Mouse (Mus musculus): Measurements from ENCODE around the gene Plekha7. TPM values are rescaled to one million over a fixed set of nuclear protein-coding genes. Genes with fewer than 3 reads are reported as not detected.

Gene Plekha7
- total RNA-seq, 4 experiments from 2014 or later, result 25.0 to 31.5 (median 26.4) TPM

- DNase-seq (ENCODE audit: low spot score in 2 of 2), result peak; percentile 40 to 68
Observed at GRCm38 (mm10) chr7:116191138-116191537, 117.0 kb downstream of the Plekha7 start.

GRCm38 (mm10) chr7:116189708-116190107 lies 118.5 kb downstream of the Plekha7 start:
- no peak for DNase-seq (ENCODE audit: low spot score in 2 of 2)

GRCm38 (mm10) chr7:116188391-116188790 lies 119.8 kb downstream of the Plekha7 start:
- no peak for DNase-seq (ENCODE audit: low spot score in 2 of 2)

GRCm38 (mm10) chr7:116187521-116187920 lies 120.7 kb downstream of the Plekha7 start:
- DNase-seq (ENCODE audit: low spot score in 2 of 2), result no peak

- DNase-seq (ENCODE audit: low spot score in 2 of 2), result no peak
Observed at GRCm38 (mm10) chr7:116186847-116187246, 121.3 kb downstream of the Plekha7 start.

- no peak for DNase-seq (ENCODE audit: low spot score in 2 of 2)
Observed at GRCm38 (mm10) chr7:116186156-116186555, 122.0 kb downstream of the Plekha7 start.

- DNase-seq (ENCODE audit: low spot score in 2 of 2), result no peak
Observed at GRCm38 (mm10) chr7:116184358-116185057, 123.7 kb downstream of the Plekha7 start.

GRCm38 (mm10) chr7:116182451-116182850 lies 125.7 kb downstream of the Plekha7 start:
- DNase-seq (ENCODE audit: low spot score in 2 of 2), result no peak

- no peak for DNase-seq (ENCODE audit: low spot score in 2 of 2)
Observed at GRCm38 (mm10) chr7:116181444-116181946, 126.7 kb downstream of the Plekha7 start.

- DNase-seq (ENCODE audit: low spot score in 2 of 2), result no peak
Observed at GRCm38 (mm10) chr7:116178916-116179315, 129.3 kb downstream of the Plekha7 start.

GRCm38 (mm10) chr7:116172774-116173173 lies 135.4 kb downstream of the Plekha7 start:
- no peak for DNase-seq (ENCODE audit: low spot score in 2 of 2)

GRCm38 (mm10) chr7:116169426-116169825 lies 138.8 kb downstream of the Plekha7 start:
- DNase-seq (ENCODE audit: low spot score in 2 of 2), result no peak

GRCm38 (mm10) chr7:116168224-116168623 lies 140.0 kb downstream of the Plekha7 start:
- DNase-seq (ENCODE audit: low spot score in 2 of 2), result no peak

GRCm38 (mm10) chr7:116164232-116164631 lies 143.9 kb downstream of the Plekha7 start:
- DNase-seq (ENCODE audit: low spot score in 2 of 2), result no peak

GRCm38 (mm10) chr7:116161544-116161943 lies 146.6 kb downstream of the Plekha7 start:
- peak in 1 of 2 experiments; percentile 22 for DNase-seq (ENCODE audit: low spot score in 2 of 2)

- no peak for DNase-seq (ENCODE audit: low spot score in 2 of 2)
Observed at GRCm38 (mm10) chr7:116156894-116157143, 151.4 kb downstream of the Plekha7 start.

- no peak for DNase-seq (ENCODE audit: low spot score in 2 of 2)
Observed at GRCm38 (mm10) chr7:116156072-116156893, 151.9 kb downstream of the Plekha7 start.

GRCm38 (mm10) chr7:116153781-116154368 lies 154.3 kb downstream of the Plekha7 start:
- no peak for DNase-seq (ENCODE audit: low spot score in 2 of 2)

- no peak for DNase-seq (ENCODE audit: low spot score in 2 of 2)
Observed at GRCm38 (mm10) chr7:116149568-116149967, 158.6 kb downstream of the Plekha7 start.

- DNase-seq (ENCODE audit: low spot score in 2 of 2), result no peak
Observed at GRCm38 (mm10) chr7:116147114-116147513, 161.1 kb downstream of the Plekha7 start.

- DNase-seq (ENCODE audit: low spot score in 2 of 2), result no peak
Observed at GRCm38 (mm10) chr7:116145030-116145429, 163.1 kb downstream of the Plekha7 start.

GRCm38 (mm10) chr7:116137671-116138070 lies 170.5 kb downstream of the Plekha7 start:
- no peak for DNase-seq (ENCODE audit: low spot score in 2 of 2)
